Mouse (Mus musculus): ENCODE measurements around the gene Comp. TPM values are rescaled to one million over a fixed set of nuclear protein-coding genes. Genes with fewer than 3 reads are reported as not detected.

Gene Comp
- 1 to 10 TPM; 1.0 to 1.7 TPM for total RNA-seq (2023)

DNA sequence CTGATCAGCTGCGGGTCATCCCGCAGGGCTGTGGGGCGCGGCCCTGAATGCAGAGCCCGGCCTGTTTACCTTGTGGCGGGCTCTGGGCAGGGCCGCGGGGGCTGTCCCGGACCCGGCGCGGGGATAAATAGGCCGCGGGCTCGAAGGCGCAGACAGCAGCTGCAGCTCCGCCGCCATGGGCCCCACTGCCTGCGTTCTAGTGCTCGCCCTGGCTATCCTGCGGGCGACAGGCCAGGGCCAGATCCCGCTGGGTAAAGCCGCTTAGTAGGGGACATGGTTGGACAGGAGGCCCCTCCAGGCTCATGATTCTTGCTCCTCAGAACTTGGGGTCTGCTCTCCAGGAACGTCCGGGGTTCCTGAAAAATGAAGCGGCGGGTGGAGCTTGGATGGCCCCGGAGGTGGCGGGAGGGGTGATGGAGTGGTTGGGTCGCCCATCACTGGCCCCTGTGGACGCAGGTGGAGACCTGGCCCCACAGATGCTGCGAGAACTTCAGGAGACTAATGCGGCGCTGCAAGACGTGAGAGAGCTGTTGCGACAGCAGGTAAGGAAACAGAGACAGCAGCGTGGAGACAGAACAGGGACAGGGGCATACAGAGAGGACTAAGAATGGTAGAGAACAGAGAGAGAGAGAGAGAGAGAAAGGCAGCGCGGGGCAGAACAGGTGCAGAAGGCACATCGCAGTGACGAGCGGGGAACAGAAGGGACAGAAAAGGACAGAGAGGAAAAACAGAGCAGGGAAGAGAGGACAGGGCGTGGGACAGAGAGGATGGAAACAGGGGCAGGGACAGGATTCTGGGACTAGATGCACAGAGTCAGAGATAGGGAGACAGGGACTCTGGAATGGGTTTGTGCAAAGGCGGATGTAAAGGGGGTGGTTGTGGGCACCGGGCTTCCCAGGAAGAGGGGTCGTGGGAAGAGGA lies at the start of gene Comp:
TSS of gene Comp (plus strand) at position 162 of the 921 bp plus-strand sequence.

DNA sequence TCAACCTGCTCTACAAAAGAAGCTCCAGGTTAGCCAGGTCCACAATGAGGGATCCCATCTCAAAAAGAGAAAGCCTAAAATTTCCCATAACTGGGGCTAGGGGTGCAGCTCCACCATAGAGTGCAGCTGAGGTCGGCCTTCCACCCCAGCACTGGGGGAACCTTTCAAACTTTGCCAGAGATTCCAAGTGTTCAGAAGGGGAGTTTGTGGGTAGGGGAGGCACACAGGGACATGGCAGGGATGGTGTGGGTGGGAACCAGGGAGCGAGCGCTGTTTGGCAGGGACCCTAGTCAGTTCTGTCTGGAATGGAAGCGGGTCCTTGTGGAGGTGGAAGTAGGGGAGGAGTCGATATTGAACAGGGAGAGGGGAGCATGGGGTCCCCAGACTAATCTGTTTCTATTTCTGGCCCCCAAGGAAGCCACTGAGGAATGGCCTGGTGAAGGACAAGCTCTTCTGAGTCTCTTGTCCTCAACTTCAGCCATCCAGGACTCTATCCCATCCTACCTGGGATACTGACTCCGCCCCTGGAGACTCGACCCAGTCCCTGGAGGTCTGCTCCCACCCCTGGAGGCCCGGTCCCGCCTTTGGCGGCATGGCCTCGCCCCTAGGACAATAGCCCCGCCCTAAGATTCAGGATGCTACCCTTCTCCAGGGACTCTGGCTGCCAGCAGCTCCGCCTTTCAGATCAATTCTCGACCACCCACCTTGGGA lies 44.1 kb upstream of the Comp start, which contains the start of gene Gdf1:
TSS of gene Gdf1 (plus strand) at position 694 of the 711 bp plus-strand sequence.

GRCm38 (mm10) chr8:70353194-70353817 lies 20.1 kb upstream of the Comp start, which contains the start of gene Upf1:
Gene Upf1, minus strand, starts transcription at chr8:70353278.

Other genes with a start within 250 kb of the Comp start
- gene Nr2c2ap, start 242.2 kb upstream of the Comp start, total RNA-seq (2023): 10 to 100 TPM; 35.6 to 41.8 TPM
- 10 to 100 TPM; 27.9 to 28.0 TPM for gene Rfxank, start 234.4 kb upstream of the Comp start, total RNA-seq (2023)
- gene Borcs8, start 234.1 kb upstream of the Comp start, total RNA-seq (2023): 10 to 100 TPM; 60.7 to 72.8 TPM
- gene Mef2b, start 233.8 kb upstream of the Comp start, total RNA-seq (2023): 1 to 10 TPM; 2.7 to 3.8 TPM
- 10 to 100 TPM; 51.2 to 54.0 TPM for gene Tmem161a, start 201.2 kb upstream of the Comp start, total RNA-seq (2023)
- gene Slc25a42, start 161.3 kb upstream of the Comp start, total RNA-seq (2023): 10 to 100 TPM; 13.6 to 20.1 TPM
- 10 to 100 TPM; 85.2 to 91.8 TPM for gene Sugp2, start 139.3 kb upstream of the Comp start, total RNA-seq (2023)
- 10 to 100 TPM; 13.2 to 14.2 TPM for gene Armc6, start 139.1 kb upstream of the Comp start, total RNA-seq (2023)
- 1 to 10 TPM; 3.7 to 5.4 TPM for gene Homer3, start 90.7 kb upstream of the Comp start, total RNA-seq (2023)
- 100 to 1,000 TPM in 1 of 2 experiments, 10 to 100 TPM in 1; 94.8 to 103 TPM for gene Ddx49, start 71.1 kb upstream of the Comp start, total RNA-seq (2023)
- 100 to 1,000 TPM; 113 to 144 TPM for gene Cope, start 71.0 kb upstream of the Comp start, total RNA-seq (2023)
- gene Cers1, start 57.8 kb upstream of the Comp start, total RNA-seq (2023): not detected
- gene Gdf1, start 43.7 kb upstream of the Comp start, total RNA-seq (2023): not detected
- 10 to 100 TPM; 81.4 to 87.5 TPM for gene Upf1, start 20.3 kb upstream of the Comp start, total RNA-seq (2023)
- gene Crtc1, start 66.0 kb downstream of the Comp start, total RNA-seq (2023): 10 to 100 TPM; 22.0 to 24.7 TPM
- 10 to 100 TPM in 1 of 2 experiments, 1 to 10 TPM in 1; 9.8 to 10.7 TPM for gene Klhl26, start 103.4 kb downstream of the Comp start, total RNA-seq (2023)
- not detected for gene Tmem59l, start 113.8 kb downstream of the Comp start, total RNA-seq (2023)
- gene Crlf1, start 119.6 kb downstream of the Comp start, total RNA-seq (2023): not detected
- gene Rex1bd, start 133.2 kb downstream of the Comp start, total RNA-seq (2023): 10 to 100 TPM; 64.4 to 64.7 TPM
- gene Uba52, start 137.2 kb downstream of the Comp start, total RNA-seq (2023): 1,000 to 10,000 TPM; 3,558 to 3,776 TPM
- gene Fkbp8, start 154.2 kb downstream of the Comp start, total RNA-seq (2023): 100 to 1,000 TPM; 257 to 281 TPM
- 10 to 100 TPM; 57.3 to 61.1 TPM for gene Kxd1, start 154.4 kb downstream of the Comp start, total RNA-seq (2023)
- 10 to 100 TPM; 27.8 to 29.0 TPM for gene Ell, start 165.9 kb downstream of the Comp start, total RNA-seq (2023)
- 10 to 100 TPM; 76.4 to 85.3 TPM for gene Isyna1, start 220.8 kb downstream of the Comp start, total RNA-seq (2023)
- gene Ssbp4, start 235.3 kb downstream of the Comp start, total RNA-seq (2023): 100 to 1,000 TPM in 1 of 2 experiments, 10 to 100 TPM in 1; 93.5 to 116 TPM
- gene Lrrc25, start 242.6 kb downstream of the Comp start, total RNA-seq (2023): 1 to 10 TPM in 1 of 2 experiments, under 1 TPM in 1; 0.98 to 1.3 TPM